Mouse (Mus musculus): Measurements from ENCODE around the gene Pparg.

The Pparg gene

GRCm38 (mm10) chr6:115528372-115528771 is 167.6 kb downstream of the Pparg start:
- in situ Hi-C loops (cut with MboI; ENCODE audit: low pct_unique_long_range_greater_than_20kb in 1 of 2, low sequenced_read_pairs in 2 of 2, unreplicated experiment in 1 of 2): loop anchor here in 1 of 2 experiments (25.0 kb wide), 1 partner anchor 466 kb away; no protein-coding TSS in a partner anchor

DNA sequence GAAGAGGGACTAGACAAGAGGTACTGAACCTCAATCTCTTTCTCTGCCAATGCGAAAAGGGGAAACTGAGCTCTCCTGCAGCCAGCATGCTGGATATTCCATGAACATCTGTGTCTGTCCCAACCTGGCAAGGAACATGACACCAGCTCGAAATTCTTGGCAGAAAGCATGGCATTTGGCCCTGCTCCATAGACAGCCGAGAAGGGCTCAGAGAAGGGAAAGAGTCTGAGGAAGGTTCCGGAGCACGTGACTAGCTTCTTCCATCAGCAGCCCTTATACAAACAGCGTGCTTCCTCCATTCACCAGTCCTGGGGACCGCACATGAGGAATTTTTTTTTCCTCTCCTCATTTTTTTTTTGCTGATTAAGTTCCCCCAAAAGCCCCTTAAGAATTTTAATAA is 173.9 kb downstream of the Pparg start:
- in situ Hi-C loops (cut with MboI; ENCODE audit: low pct_unique_long_range_greater_than_20kb in 1 of 2, low sequenced_read_pairs in 2 of 2, unreplicated experiment in 1 of 2): loop anchor here in 1 of 2 experiments (10.0 to 25.0 kb wide), 2 partner anchors 310 to 472 kb away; partner anchors contain the start of gene Gm17482

GRCm38 (mm10) chr6:115536169-115536568 is 175.4 kb downstream of the Pparg start:
- in situ Hi-C loops (cut with MboI; ENCODE audit: low pct_unique_long_range_greater_than_20kb in 1 of 2, low sequenced_read_pairs in 2 of 2, unreplicated experiment in 1 of 2): loop anchor here in 1 of 2 experiments (10.0 to 25.0 kb wide), 2 partner anchors 311 to 474 kb away; partner anchors contain the start of gene Gm17482

- in situ Hi-C loops (cut with MboI; ENCODE audit: low pct_unique_long_range_greater_than_20kb in 1 of 2, low sequenced_read_pairs in 2 of 2, unreplicated experiment in 1 of 2): loop anchor here in 1 of 2 experiments (10.0 to 25.0 kb wide), 2 partner anchors 314 to 477 kb away; partner anchors contain the start of gene Gm17482
Measured at GRCm38 (mm10) chr6:115538645-115539429, 178.1 kb downstream of the Pparg start.

Measured in mouse embryonic stem cell (cell line).